Mouse (Mus musculus) liver, adult 2 months (tissue): ENCODE data around the gene Gm9970. TPM values are rescaled to one million over a fixed set of nuclear protein-coding genes. Genes with fewer than 3 reads are reported as not detected.

Source experiments
- DNase-seq: peaks from one replicate; pipeline ENCODE4 v3.0.0-alpha.2; 2011; ENCODE audit warnings: low read depth, low spot score; ENCODE audit errors: extremely low read depth
- H3K27ac ChIP-seq: fragments of 200-500 bp; replicated peaks from 2 replicates; pipeline ENCODE4 v1.5.1; 2012; ENCODE audit warnings: low read depth, mild to moderate bottlenecking, control low read depth, inconsistent platforms, low read length; ENCODE audit not compliant: insufficient read depth
- H3K27me3 ChIP-seq: fragments of 200-500 bp; 2 replicates; pipeline ENCODE4 v1.6.1; 2012; ENCODE audit warnings: mild to moderate bottlenecking, moderate library complexity, low read length, inconsistent platforms; ENCODE audit not compliant: control insufficient read depth, insufficient read depth
- H3K36me3 ChIP-seq: fragments of 200-500 bp; 2 replicates; pipeline ENCODE4 v1.6.1; 2012; ENCODE audit warnings: low read length, inconsistent platforms; ENCODE audit not compliant: control insufficient read depth, insufficient read depth
- H3K4me1 ChIP-seq: fragments of 200-500 bp; 2 replicates; pipeline ENCODE4 v1.6.1; 2011; ENCODE audit warnings: low read length; ENCODE audit not compliant: control insufficient read depth, insufficient read depth
- H3K4me3 ChIP-seq: fragments of 200-500 bp; 2 replicates; pipeline ENCODE4 v1.5.1; 2011; ENCODE audit warnings: low read depth, mild to moderate bottlenecking, control low read depth, low read length, moderate library complexity; ENCODE audit not compliant: insufficient read depth
- H3K79me2 ChIP-seq: fragments of 200-500 bp; 2 replicates; pipeline ENCODE4 v1.6.1; 2012; ENCODE audit warnings: inconsistent platforms, mild to moderate bottlenecking, low read length, moderate library complexity; ENCODE audit not compliant: control insufficient read depth, insufficient read depth
- H3K9ac ChIP-seq: fragments of 200-500 bp; 2 replicates; pipeline ENCODE4 v1.6.1; 2012; ENCODE audit warnings: low read depth, mild to moderate bottlenecking, control low read depth, inconsistent platforms, low read length
- CTCF ChIP-seq: fragments of 200-500 bp; IDR thresholded peaks from 2 replicates; pipeline ENCODE4 v1.5.1; 2011; ENCODE audit warnings: low read depth, low read length, control low read depth
- POLR2A ChIP-seq: fragments of 200-500 bp; IDR thresholded peaks from 2 replicates; pipeline ENCODE4 v1.6.1; 2011; ENCODE audit warnings: low read length, control low read depth; ENCODE audit not compliant: insufficient read depth; ENCODE audit errors: extremely low read depth
- WGBS: fragments of 180-500 bp; shearing (Covaris S2); methylation state at CpG from one replicate; pipeline ENCODE4 v1.1.7; 2018; 5-methylcytosine and 5-hydroxymethylcytosine counted together
- polyA plus RNA-seq: library from polyadenylated mRNA; depleted of rRNA; stranded (reverse); fragments of >200 nt; gene quantifications from 2 replicates; pipeline ENCODE4 v1.2.3, GENCODE M21; 2012
- total RNA-seq: library from RNA; depleted of rRNA; stranded (reverse); fragments of >200 nt; gene quantifications from 2 replicates; pipeline ENCODE4 v1.2.3, GENCODE M21; 2014

Gm9970 gene
- total and polyA plus RNA-seq, 2 experiments: not detected

DNA sequence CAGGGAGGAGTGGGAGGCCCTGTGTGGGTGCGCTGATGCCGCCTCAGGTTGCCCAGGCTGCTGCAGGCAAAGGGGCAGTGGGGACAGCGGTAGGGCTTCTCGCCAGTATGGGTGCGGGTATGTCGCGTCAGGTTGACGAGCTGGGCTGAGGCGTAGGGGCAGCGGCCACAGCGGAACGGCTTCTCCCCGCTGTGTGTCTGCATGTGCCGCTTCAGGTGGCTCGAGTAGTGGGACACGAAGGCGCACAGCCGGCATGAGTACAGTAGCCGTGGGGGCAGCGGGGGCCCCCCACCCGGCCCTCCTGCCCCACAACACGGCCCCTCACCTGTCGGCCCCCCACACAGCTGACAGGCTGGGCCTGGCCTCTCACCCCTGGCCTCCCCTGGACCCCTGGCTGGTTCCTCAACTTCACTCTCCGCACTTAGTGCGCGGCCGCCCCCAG, 40.7 kb downstream of the Gm9970 start:
- Histone ChIP-seq H3K4me1 (peaks cover 4% of the 10 kb centered on the region), H3K36me3 (peaks cover 42% of the 10 kb centered on the region), H3K79me2 (peaks cover 7% of the 10 kb centered on the region), H3K9ac (no peak overlapping the region), H3K27me3 (no peaks in the 10 kb centered on the region), H3K4me3 (no peak overlapping the region), H3K27ac (no peak overlapping the region)
- no peak for DNase-seq
- TF ChIP-seq CTCF (no peak), POLR2A (no peak)
- 90% methylated on average over 27 of the region's 27 CpGs for WGBS

DNA sequence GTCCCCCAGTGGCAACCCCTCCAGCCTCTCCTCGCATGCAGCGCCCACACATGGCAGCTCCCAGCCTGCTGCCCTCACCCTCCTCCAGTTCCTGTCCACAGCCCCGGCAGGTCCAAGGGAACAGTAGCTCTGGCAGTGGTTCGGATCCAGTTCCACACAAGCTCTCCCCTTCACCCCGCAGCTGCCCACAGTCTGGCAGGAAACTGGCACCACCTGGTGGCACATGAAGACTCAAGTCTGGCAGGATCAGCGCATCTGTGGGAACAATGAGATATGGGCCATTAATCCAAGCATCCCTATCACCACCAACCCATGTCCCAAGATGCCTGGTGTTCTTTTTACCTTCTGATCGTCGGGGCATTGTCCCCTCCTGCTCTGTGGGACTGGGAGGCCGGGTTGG, 41.1 kb downstream of the Gm9970 start:
- H3K27ac ChIP-seq: no peak overlapping the region
- H3K79me2 ChIP-seq: peaks cover 7% of the 10 kb centered on the region
- H3K9ac ChIP-seq: no peak overlapping the region
- no peaks in the 10 kb centered on the region for H3K27me3 ChIP-seq
- H3K4me1 ChIP-seq: peaks cover 4% of the 10 kb centered on the region
- H3K36me3 ChIP-seq: peaks cover 41% of the 10 kb centered on the region
- TF ChIP-seq POLR2A (no peak), CTCF (peak; percentile 25; the same call in 1 of the 2 replicates)
- H3K4me3 ChIP-seq: no peak overlapping the region
- no peak for DNase-seq
- 75% methylated on average over 9 of the region's 9 CpGs for WGBS

GRCm38 (mm10) chr5:31199321-31199892, 41.6 kb downstream of the Gm9970 start:
- no peak for DNase-seq
- Histone ChIP-seq H3K36me3 (peaks cover 40% of the 10 kb centered on the region), H3K9ac (no peak overlapping the region), H3K27ac (no peak overlapping the region), H3K27me3 (no peaks in the 10 kb centered on the region), H3K79me2 (peaks cover 7% of the 10 kb centered on the region), H3K4me3 (no peak overlapping the region), H3K4me1 (peaks cover 4% of the 10 kb centered on the region)
- 95% methylated on average over 19 of the region's 19 CpGs for WGBS
- TF ChIP-seq POLR2A (no peak), CTCF (no peak)

DNA sequence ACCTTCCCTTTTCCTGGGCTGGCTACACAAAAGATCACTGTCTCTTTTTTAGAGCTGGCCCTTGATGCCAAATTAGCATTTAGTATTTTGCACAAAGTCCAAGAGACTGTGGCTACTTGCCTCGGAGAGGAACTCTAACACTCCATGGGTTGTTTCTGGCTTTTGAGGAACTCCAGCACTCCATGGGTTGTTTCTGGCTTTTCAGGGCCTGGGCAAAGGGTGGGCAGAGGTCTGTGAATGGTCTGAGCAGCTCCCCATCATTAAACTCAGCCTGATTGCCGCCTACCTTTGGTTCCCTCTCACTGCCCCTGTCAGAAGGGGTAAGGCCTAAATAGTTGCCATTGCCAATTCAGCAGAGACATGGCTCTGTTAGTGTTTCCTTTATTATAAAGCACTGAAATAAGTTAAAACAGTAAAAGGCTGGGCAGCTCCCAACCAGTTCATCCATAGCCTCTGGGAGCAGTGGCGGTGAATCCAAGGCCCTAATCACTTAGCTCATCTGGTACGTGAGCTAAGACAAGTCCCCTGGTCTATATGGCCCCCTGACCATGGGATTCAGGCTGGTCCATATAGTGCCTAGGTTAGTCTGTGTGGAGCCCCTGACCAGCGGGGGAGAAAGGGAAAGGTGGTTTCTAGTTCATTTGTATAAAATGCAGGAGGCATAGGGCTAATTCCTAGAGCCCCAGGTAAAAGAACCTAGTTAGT, 42.3 kb downstream of the Gm9970 start:
- TF ChIP-seq CTCF (no peak), POLR2A (no peak)
- Histone ChIP-seq H3K79me2 (peaks cover 7% of the 10 kb centered on the region), H3K4me3 (no peak overlapping the region), H3K9ac (no peak overlapping the region), H3K27ac (no peak overlapping the region), H3K27me3 (no peaks in the 10 kb centered on the region), H3K36me3 (peaks cover 38% of the 10 kb centered on the region), H3K4me1 (peaks cover 4% of the 10 kb centered on the region)
- DNase-seq: no peak
- 82% methylated on average over 5 of the region's 5 CpGs for WGBS

- Histone ChIP-seq H3K27ac (no peak overlapping the region), H3K9ac (no peak overlapping the region), H3K4me3 (no peak overlapping the region), H3K79me2 (peaks cover 7% of the 10 kb centered on the region), H3K36me3 (peaks cover 34% of the 10 kb centered on the region), H3K27me3 (no peaks in the 10 kb centered on the region), H3K4me1 (peaks cover 4% of the 10 kb centered on the region)
- no peak for TF ChIP-seq CTCF
- TF ChIP-seq POLR2A: no peak
- 77% methylated on average over 9 of the region's 9 CpGs for WGBS
- no peak for DNase-seq
Measured at GRCm38 (mm10) chr5:31198170-31198569, 42.9 kb downstream of the Gm9970 start.

DNA sequence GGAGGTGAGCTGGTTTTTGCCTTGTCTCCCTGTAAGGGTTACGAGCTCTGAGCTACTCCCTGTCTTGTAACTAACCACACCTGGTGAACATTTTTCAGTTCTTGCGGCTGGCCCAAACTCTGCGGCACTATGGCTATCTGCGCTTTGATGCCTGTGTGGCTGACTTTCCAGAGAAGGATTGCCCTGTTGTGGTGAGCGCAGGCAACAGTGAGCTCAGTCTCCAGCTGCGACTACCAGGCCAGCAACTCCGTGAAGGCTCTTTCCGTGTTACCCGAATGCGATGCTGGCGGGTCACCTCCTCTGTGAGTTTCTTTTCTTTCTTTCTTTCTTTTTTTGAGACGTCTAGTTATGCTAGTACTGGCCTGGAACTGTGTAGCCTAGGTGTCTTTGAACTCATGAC, 44.0 kb downstream of the Gm9970 start:
- Histone ChIP-seq H3K27me3 (no peaks in the 10 kb centered on the region), H3K36me3 (peaks cover 33% of the 10 kb centered on the region), H3K27ac (no peak overlapping the region), H3K9ac (no peak overlapping the region), H3K4me1 (peaks cover 1% of the 10 kb centered on the region), H3K4me3 (no peak overlapping the region), H3K79me2 (peaks cover 7% of the 10 kb centered on the region)
- no peak for TF ChIP-seq CTCF
- no peak for TF ChIP-seq POLR2A
- 95% methylated on average over 12 of the region's 12 CpGs for WGBS
- DNase-seq: no peak
